Mouse (Mus musculus) CH12.LX (cell line): Measurements from ENCODE around the gene Gpat3. TPM values are rescaled to one million over a fixed set of nuclear protein-coding genes. Genes with fewer than 3 reads are reported as not detected.

ENCODE experiments used
- DNase-seq: peaks from one replicate; pipeline ENCODE4 v3.0.0-alpha.2; 2013; ENCODE audit errors: extremely low read depth
- H3K27ac ChIP-seq: 2 replicates; pipeline ENCODE4 v1.5.1; 2012; ENCODE audit warnings: low read depth, mild to moderate bottlenecking, control low read depth, moderate library complexity; ENCODE audit not compliant: insufficient read depth
- H3K27me3 ChIP-seq: replicated peaks from 2 replicates; pipeline ENCODE3; 2012; ENCODE audit warnings: inconsistent platforms
- H3K36me3 ChIP-seq, 2 experiments: replicated peaks in 1 of 2; 2 replicates each; pipeline versions ENCODE3 to v1.6.1; 2012; ENCODE audit warnings: inconsistent platforms in 1 of 2, low read length in 1 of 2, mild to moderate bottlenecking in 1 of 2, mixed read lengths in 1 of 2, moderate library complexity in 1 of 2; ENCODE audit not compliant: control insufficient read depth in 1 of 2, insufficient read depth in 1 of 2
- H3K4me1 ChIP-seq, 2 experiments: 2 replicates each; pipeline ENCODE4 v1.6.1; 2012; ENCODE audit warnings: inconsistent platforms in 1 of 2, moderate library complexity in 1 of 2; ENCODE audit not compliant: insufficient read depth in 2 of 2, control insufficient read depth in 1 of 2
- H3K4me2 ChIP-seq: 2 replicates; pipeline ENCODE4 v1.6.1; 2012; ENCODE audit warnings: low read depth, mild to moderate bottlenecking, control low read depth; ENCODE audit not compliant: poor library complexity, insufficient read depth, severe bottlenecking
- H3K4me3 ChIP-seq, 3 experiments: fragments of 150-350 bp in 1 of 3; sonication (generic) in 1 of 3; replicated peaks in 1 of 3; 2 replicates each; pipeline versions ENCODE3 to v1.5.1; 2011 to 2012; ENCODE audit warnings: low read depth in 2 of 3, low read length in 2 of 3, mild to moderate bottlenecking in 2 of 3, moderate library complexity in 2 of 3, control low read depth in 1 of 3, improper control_type of control experiment in 1 of 3, inconsistent platforms in 1 of 3, mixed read lengths in 1 of 3; ENCODE audit not compliant: poor library complexity in 1 of 3
- H3K79me2 ChIP-seq: replicated peaks from 2 replicates; pipeline ENCODE4 v1.6.1; 2012; ENCODE audit warnings: mild to moderate bottlenecking, moderate library complexity; ENCODE audit not compliant: control insufficient read depth, poor library complexity, insufficient read depth, severe bottlenecking; ENCODE audit errors: extremely low read depth
- H3K9ac ChIP-seq: 2 replicates; pipeline ENCODE4 v1.6.1; 2012; ENCODE audit warnings: low read depth, mild to moderate bottlenecking, control low read depth, moderate library complexity; ENCODE audit not compliant: insufficient read depth
- H3K9me3 ChIP-seq: replicated peaks from 2 replicates; pipeline ENCODE3; 2012; ENCODE audit warnings: low read length, inconsistent platforms, mixed read lengths
- CHD2 ChIP-seq: IDR thresholded peaks from 2 replicates; pipeline ENCODE4 v1.6.1; 2011; ENCODE audit warnings: low read length, improper control_type of control experiment
- CTCF ChIP-seq, 2 experiments: IDR thresholded peaks in 1 of 2; conservative IDR thresholded peaks in 1 of 2; 2 replicates each; pipeline ENCODE4 v1.5.1; 2011 to 2012; ENCODE audit warnings: low read depth in 2 of 2, low read length in 2 of 2, improper control_type of control experiment in 1 of 2, inconsistent platforms in 1 of 2, mild to moderate bottlenecking in 1 of 2, moderate library complexity in 1 of 2
- E2F4 ChIP-seq: IDR thresholded peaks from 2 replicates; pipeline ENCODE4 v1.6.1; 2011; ENCODE audit warnings: low read depth, low read length, improper control_type of control experiment; ENCODE audit not compliant: insufficient replicate concordance
- ELF1 ChIP-seq: IDR thresholded peaks from 2 replicates; pipeline ENCODE4 v1.6.1; 2014; ENCODE audit warnings: low read depth, mild to moderate bottlenecking, inconsistent platforms, low read length, improper control_type of control experiment
- ETS1 ChIP-seq: conservative IDR thresholded peaks from 2 replicates; pipeline ENCODE4 v1.6.1; 2012; ENCODE audit warnings: low read depth, mild to moderate bottlenecking, inconsistent platforms, low read length, improper control_type of control experiment, moderate library complexity
- GABPA ChIP-seq: IDR thresholded peaks from 2 replicates; pipeline ENCODE4 v1.6.1; 2012; ENCODE audit warnings: low read depth, low read length, improper control_type of control experiment, inconsistent platforms; ENCODE audit not compliant: insufficient replicate concordance
- IRF4 ChIP-seq: IDR thresholded peaks from 2 replicates; pipeline ENCODE4 v1.6.1; 2014; ENCODE audit warnings: low read depth, mild to moderate bottlenecking, inconsistent platforms, low read length, improper control_type of control experiment
- JUND ChIP-seq: conservative IDR thresholded peaks from 2 replicates; pipeline ENCODE4 v1.6.1; 2011; ENCODE audit warnings: low read depth, low read length, improper control_type of control experiment
- KAT2A ChIP-seq: IDR thresholded peaks from 2 replicates; pipeline ENCODE4 v1.6.1; 2012; ENCODE audit warnings: low read length, improper control_type of control experiment, inconsistent platforms; ENCODE audit not compliant: insufficient replicate concordance
- MAFK ChIP-seq: IDR thresholded peaks from 2 replicates; pipeline ENCODE4 v1.6.1; 2011; ENCODE audit warnings: low read length, improper control_type of control experiment; ENCODE audit not compliant: insufficient replicate concordance
- MAX ChIP-seq: IDR thresholded peaks from 2 replicates; pipeline ENCODE4 v1.6.1; 2011; ENCODE audit warnings: low read length, improper control_type of control experiment
- MAZ ChIP-seq: IDR thresholded peaks from 2 replicates; pipeline ENCODE4 v1.6.1; 2012; ENCODE audit warnings: low read depth, mild to moderate bottlenecking, inconsistent platforms, low read length, improper control_type of control experiment, moderate library complexity
- NELFE ChIP-seq: IDR thresholded peaks from 2 replicates; pipeline ENCODE4 v1.6.1; 2011; ENCODE audit warnings: low read depth, low read length, improper control_type of control experiment
- NRF1 ChIP-seq: IDR thresholded peaks from 2 replicates; pipeline ENCODE4 v1.6.1; 2014; ENCODE audit warnings: low read depth, mild to moderate bottlenecking, inconsistent platforms, low read length, improper control_type of control experiment, moderate library complexity
- POLR2A ChIP-seq: IDR thresholded peaks from 2 replicates; pipeline ENCODE4 v1.6.1; 2011; ENCODE audit warnings: low read depth, mild to moderate bottlenecking, improper control_type of control experiment, low read length
- RAD21 ChIP-seq: IDR thresholded peaks from 2 replicates; pipeline ENCODE4 v1.6.1; 2011; ENCODE audit warnings: low read depth, mild to moderate bottlenecking, low read length, improper control_type of control experiment, moderate library complexity
- RCOR1 ChIP-seq: conservative IDR thresholded peaks from 2 replicates; pipeline ENCODE4 v1.6.1; 2012; ENCODE audit warnings: low read depth, mild to moderate bottlenecking, inconsistent platforms, low read length, improper control_type of control experiment
- SIN3A ChIP-seq: IDR thresholded peaks from 2 replicates; pipeline ENCODE4 v1.6.1; 2012; ENCODE audit warnings: low read length, improper control_type of control experiment, inconsistent platforms
- SMC3 ChIP-seq: IDR thresholded peaks from 2 replicates; pipeline ENCODE4 v1.6.1; 2011; ENCODE audit warnings: low read depth, low read length, improper control_type of control experiment
- TBP ChIP-seq: conservative IDR thresholded peaks from 2 replicates; pipeline ENCODE4 v1.6.1; 2011; ENCODE audit warnings: low read depth, low read length, improper control_type of control experiment
- TCF12 ChIP-seq: IDR thresholded peaks from 2 replicates; pipeline ENCODE4 v1.6.1; 2014; ENCODE audit warnings: low read depth, mild to moderate bottlenecking, inconsistent platforms, low read length, improper control_type of control experiment
- USF2 ChIP-seq: conservative IDR thresholded peaks from 2 replicates; pipeline ENCODE4 v1.6.1; 2011; ENCODE audit warnings: low read depth, low read length, improper control_type of control experiment
- ZKSCAN1 ChIP-seq: IDR thresholded peaks from 2 replicates; pipeline ENCODE4 v1.6.1; 2012; ENCODE audit warnings: low read depth, inconsistent platforms, low read length, improper control_type of control experiment, borderline replicate concordance
- ZMIZ1 ChIP-seq: IDR thresholded peaks from 2 replicates; pipeline ENCODE4 v1.6.1; 2012; ENCODE audit warnings: low read depth, mild to moderate bottlenecking, inconsistent platforms, low read length, improper control_type of control experiment
- ZNF384 ChIP-seq: IDR thresholded peaks from 2 replicates; pipeline ENCODE4 v1.6.1; 2012; ENCODE audit warnings: low read depth, low read length, improper control_type of control experiment, inconsistent platforms
- dilution Hi-C: fragments of 300-500 bp; cut with MboI; formaldehyde crosslinking; loops from 2 replicates; pipeline ENCODE4 v1.14.3; 2020; ENCODE audit warnings: low sequenced_read_pairs; ENCODE audit not compliant: extremely low pct_unique_long_range_greater_than_20kb, extremely low pct_ligation_motif_present
- in situ Hi-C: fragments of 300-500 bp; cut with MboI; formaldehyde crosslinking; loops from 3 replicates; pipeline ENCODE4 v1.14.3; 2019; ENCODE audit warnings: low sequenced_read_pairs, low pct_ligation_motif_present, low pct_unique_long_range_greater_than_20kb, mixed read lengths
- polyA plus RNA-seq: library from polyadenylated mRNA; unstranded; fragments of >175 nt; gene quantifications from 2 replicates; pipeline ENCODE4 v1.2.1, GENCODE M21; 2012; ENCODE audit warnings: low read depth; ENCODE audit not compliant: insufficient read length
- total RNA-seq, 2 experiments: library from RNA; depleted of rRNA; stranded (reverse); fragments of 300-350 nt in 1 of 2; fragments of >200 nt in 1 of 2; gene quantifications; 2 replicates each; pipeline ENCODE4 v1.2.3; 2012 to 2014

Gene Gpat3
- total and polyA plus RNA-seq, 3 experiments: 0.68 to 1.5 (median 1.2) TPM

DNA sequence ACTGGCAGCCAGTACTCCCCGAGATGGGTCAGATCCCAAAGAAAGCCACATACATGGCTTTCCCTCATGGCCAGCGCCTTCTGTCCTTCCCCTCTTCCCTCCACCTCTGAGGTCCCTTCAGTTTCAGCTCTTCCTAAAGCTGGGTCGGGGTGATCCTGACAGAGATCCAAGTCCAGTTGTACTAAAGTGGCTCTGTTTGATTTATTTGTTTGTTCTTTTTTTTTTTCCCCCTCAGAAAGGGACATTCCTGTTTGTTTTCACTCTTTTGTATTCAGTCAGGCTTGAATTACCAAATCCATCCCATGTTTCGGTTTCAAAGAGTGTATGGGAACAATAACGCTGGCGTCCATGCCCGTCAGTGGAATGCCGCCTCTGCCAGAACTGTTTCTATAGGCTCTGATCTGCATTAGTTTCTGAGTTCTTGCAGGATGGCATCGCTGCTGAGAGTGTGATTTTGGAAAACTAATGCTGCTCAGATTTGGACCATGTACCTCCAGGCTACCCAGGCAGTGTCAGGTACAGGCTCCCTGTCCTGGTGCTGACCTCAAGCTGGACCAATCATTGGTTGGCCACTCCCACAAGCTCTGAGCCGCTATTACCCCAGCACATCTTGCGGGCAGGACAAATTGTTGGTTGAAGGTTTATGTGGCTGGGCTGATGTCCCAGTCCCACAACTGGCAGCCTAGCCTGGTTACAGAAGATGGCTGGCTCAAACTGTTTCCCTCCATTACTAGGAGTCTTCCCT lies 54.4 kb downstream of the Gpat3 start:
- H3K36me3 ChIP-seq: no peaks in the 10 kb centered on the region
- H3K27me3 ChIP-seq: no peaks in the 10 kb centered on the region
- no peaks in the 10 kb centered on the region; a peak in 1 of 4 replicates for H3K4me1 ChIP-seq
- peaks cover 3% of the 10 kb centered on the region for H3K9me3 ChIP-seq
- H3K79me2 ChIP-seq: no peaks in the 10 kb centered on the region
- no peak for TF ChIP-seq MAX
- TF ChIP-seq ZNF384: no peak
- TF ChIP-seq POLR2A: no peak
- TF ChIP-seq CHD2: no peak
- TF ChIP-seq TCF12: no peak
- TF ChIP-seq ETS1: no peak
- TF ChIP-seq GABPA: no peak
- no peak for TF ChIP-seq SMC3
- TF ChIP-seq MAFK: no peak
- TF ChIP-seq ELF1: no peak
- no peak for TF ChIP-seq IRF4
- no peak for TF ChIP-seq NRF1
- TF ChIP-seq TBP: no peak
- no peak for TF ChIP-seq RAD21
- TF ChIP-seq E2F4: no peak
- TF ChIP-seq ZKSCAN1: no peak
- no peak for TF ChIP-seq JUND
- TF ChIP-seq, all 38 proteins: peak for 0
- Histone ChIP-seq H3K9ac (no peak overlapping the region), H3K4me3 (no peak overlapping the region), H3K27ac (no peak overlapping the region), H3K4me2 (no peak overlapping the region)
- dilution Hi-C loops (no loop called here), in situ Hi-C loops (no loop called here)
- DNase-seq: no peak

DNA sequence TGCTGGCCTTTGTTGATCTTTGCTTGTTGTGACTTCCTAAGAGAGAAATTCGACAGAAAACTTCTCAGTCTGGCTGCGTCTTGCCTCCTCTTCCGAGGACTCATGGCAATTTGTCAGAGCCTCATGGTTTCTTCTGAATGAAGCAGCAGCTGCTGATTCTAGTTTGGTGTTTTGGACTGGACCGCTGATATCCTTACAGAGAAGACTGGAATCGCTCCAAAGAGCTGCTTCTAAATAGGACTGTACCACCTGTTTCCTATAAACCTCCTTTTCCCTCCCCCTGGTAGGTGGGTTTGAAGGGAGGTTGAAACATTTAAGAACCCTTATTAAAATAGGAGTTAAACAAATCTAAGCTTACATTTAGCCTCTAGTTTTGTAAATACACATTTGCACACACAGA lies 55.5 kb downstream of the Gpat3 start:
- Histone ChIP-seq H3K27me3 (no peaks in the 10 kb centered on the region), H3K36me3 (no peaks in the 10 kb centered on the region), H3K4me2 (no peak overlapping the region), H3K4me1 (no peaks in the 10 kb centered on the region), H3K27ac (no peak overlapping the region), H3K79me2 (no peaks in the 10 kb centered on the region), H3K4me3 (no peak overlapping the region), H3K9me3 (peaks cover 7% of the 10 kb centered on the region), H3K9ac (no peak overlapping the region)
- TF ChIP-seq KAT2A: no peak
- TF ChIP-seq TBP: no peak
- TF ChIP-seq USF2: no peak
- no peak for TF ChIP-seq CHD2
- no peak for TF ChIP-seq SIN3A
- no peak for TF ChIP-seq MAZ
- no peak for TF ChIP-seq CTCF (conservative IDR thresholded peaks at IDR 0.05 in 1 of 2, IDR thresholded peaks at IDR 0.05 in 1 of 2; ENCODE audit: low read depth in 2 of 2, low read length in 2 of 2)
- no peak for TF ChIP-seq E2F4
- no peak for TF ChIP-seq MAX
- TF ChIP-seq SMC3: no peak
- no peak for TF ChIP-seq NELFE
- no peak for TF ChIP-seq POLR2A
- TF ChIP-seq ZMIZ1: no peak
- no peak for TF ChIP-seq TCF12
- TF ChIP-seq RCOR1: no peak
- TF ChIP-seq ELF1: no peak
- in situ Hi-C loops: no loop called here
- no peak for DNase-seq
- dilution Hi-C loops: no loop called here
